Mouse (Mus musculus) induced T-regulatory cell, adult 2 months (primary cell): ENCODE measurements at regions not wholly inside any gene's neighbourhood (a gene's known extent, or its start where the extent isn't known, plus 50 kb on each side); places are given as distances from the start of the nearest gene placed in this dataset.

ENCODE experiments used
- DNase-seq: peaks from one replicate; pipeline ENCODE4 v3.0.0-alpha.2; 2012; ENCODE audit warnings: low read depth

DNA sequence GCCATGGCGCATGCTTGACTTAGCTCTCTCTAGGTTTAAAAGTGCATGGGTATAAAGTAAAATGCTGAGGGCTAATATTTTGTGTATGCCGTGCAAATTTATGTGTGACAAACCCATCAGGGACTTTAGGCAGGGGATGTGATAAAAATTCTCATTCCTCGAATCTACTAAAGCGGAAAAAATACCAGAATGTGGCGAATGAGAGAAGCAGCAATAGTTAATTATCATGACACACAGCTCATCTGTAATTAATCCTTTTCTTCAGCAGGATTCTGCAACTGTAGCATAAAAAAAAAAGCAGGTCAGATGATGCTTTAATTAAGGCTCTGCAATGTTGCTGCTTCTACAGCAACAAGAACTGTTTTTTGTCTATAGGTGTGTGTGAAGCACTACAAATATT lies 286.6 kb upstream of the Prkd1 start:
- DNase-seq: no peak

DNA sequence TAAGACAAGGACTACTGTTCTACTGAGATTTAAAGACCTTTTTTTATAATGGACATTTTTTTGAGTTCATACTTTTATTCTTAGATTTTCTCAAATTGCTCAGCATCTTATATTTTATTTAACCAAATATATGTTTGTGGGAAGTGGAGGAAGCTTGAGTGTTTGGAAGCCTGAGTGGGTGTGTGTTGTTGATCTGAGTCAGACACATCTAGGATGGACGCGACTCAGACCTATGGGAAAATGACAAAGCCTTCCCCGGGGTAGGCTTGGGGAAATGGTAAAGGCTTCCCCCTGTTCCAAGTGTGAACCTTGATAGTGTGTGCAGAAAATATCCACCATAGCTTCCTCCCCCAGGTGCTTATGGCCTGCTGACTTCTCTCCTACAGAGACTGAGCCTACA lies 283.6 kb upstream of the Prkd1 start:
- no peak for DNase-seq

DNA sequence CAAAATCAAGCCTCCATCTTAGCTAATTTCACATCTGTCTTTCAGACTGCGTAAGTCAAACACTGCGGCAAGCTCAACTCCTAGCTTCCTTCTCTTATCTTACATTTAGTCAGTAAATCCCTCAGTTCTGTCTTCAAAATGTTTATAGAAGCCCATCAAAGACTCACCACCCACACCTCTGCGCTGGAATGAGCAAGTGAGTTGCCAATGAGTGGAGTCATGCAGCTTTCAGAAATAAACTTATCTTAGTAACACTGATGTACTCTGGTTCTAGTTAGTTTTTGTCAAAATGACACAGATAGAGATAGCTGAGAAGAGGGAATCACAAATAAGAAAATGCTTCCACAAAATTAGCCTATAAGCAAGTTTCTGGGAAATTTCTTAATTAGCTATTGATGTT lies 280.7 kb upstream of the Prkd1 start:
- no peak for DNase-seq

DNA sequence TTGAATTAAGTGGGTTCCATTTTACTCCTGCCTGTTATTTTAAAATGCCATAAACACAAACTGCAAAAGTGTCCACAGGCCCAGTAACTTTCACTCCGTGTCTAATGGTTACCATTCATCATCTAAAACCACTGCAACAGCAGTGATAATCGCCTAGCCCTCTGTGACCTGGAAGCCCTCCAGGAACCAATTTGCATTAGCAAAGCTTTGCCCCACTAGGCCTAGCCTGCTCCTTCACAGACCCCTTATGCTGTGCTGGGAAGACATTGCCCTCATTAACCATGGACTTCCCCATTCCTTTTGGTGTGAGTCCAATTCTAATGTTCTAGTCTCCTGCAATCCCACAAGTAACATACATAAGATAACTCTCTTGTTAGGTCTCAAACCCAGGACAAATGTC lies 277.3 kb upstream of the Prkd1 start:
- DNase-seq: no peak

DNA sequence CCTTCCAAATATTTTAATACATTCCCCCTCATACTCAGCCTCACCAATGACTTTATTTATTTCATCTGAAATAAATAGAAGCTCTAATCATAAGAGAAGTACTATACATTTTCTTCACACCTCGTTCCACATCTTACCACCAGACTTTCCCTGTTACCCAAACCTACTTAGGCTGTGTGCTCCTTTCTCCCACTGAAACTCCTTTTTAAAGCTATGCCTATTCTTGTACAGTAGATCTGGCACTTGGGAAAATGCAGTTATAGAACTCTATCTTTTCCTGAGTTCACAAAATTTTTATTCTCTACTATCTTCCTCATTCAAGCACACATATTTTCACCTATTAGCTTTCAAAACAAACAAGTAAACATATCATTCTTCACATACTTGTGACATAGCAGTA lies 272.8 kb upstream of the Prkd1 start:
- DNase-seq: no peak

DNA sequence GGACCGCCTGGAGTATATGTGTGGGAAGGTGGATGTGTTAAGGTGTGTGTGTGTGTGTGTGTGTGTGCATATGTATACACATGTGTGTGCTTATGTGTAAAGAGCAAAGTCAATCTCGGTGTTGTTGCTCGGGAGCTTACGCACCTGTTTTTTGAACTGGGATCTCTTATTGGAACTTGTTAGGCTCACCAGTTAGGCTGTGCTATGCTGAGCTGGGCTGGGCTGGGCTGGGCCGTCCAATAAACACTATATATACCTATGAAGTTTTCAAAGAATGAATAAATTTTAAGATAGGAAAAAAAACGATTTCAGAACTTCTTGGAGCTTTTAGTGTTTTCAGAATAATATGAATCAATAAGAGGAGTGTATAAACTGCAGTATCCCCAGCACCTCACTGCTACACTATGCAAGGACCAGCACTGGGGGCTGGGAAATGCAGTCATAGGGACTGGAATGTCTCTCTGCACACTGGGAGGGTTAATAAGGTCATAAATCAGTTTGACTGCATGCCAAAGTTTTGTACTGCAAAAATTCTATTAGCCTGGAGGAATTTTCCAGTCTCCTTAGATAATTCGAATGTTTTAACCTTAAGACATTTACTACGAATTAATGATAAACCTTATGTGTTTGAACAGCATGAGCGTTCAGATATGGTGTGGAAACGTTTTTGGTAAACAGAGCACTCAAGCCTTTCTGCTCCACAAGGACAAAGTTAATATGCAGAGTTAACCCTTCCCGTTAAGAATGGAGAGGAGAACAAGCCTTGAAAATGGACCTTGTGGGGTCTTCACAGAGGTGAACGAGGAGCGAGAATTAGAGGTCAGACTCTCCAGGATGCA lies 250.9 kb upstream of the Prkd1 start:
- DNase-seq: no peak

DNA sequence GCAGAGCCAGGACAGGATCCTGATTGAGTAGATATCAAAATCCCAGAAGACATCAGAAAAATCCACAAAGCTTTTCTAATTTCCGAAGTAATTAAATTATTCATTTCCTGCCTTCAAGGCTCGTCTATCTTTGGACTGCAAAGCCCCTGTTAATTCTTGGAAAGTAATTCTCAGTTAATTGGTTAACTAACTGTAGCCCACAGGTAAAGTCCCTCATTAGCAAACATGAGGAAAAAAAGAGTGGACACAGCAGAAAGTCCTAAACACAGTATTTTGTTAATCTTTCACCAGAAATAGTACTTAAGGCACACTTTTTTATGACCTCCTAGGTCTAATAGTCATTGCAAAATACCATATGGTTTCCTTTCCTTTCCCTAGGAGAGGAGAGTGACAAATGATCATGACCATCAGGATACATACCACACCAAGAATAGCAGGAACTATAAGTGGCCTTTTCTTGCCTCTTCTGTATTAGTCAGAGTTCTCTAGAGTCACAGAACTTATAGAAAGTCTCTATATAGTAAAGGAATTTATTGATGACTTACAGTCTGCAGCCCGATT lies 248.8 kb upstream of the Prkd1 start:
- no peak for DNase-seq

DNA sequence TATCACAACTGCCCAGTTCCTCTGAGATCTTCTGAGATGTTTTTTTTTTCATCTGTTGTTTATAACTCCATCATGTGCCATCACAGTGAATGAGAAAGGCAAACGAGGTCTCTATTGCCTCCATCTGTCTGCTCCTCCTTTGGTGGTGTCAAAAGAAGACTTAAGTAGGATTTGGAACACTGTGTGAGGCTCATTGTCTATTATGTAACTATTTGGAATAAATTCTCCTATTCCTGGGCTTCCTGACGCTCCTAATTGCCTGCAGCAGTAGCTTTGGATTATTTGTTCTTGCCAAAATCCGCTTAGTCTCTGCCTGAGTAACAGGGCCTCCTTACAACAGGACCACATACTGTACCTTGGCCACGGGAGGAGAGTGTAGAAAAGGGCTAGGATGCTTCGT lies 244.7 kb upstream of the Prkd1 start:
- DNase-seq: no peak

DNA sequence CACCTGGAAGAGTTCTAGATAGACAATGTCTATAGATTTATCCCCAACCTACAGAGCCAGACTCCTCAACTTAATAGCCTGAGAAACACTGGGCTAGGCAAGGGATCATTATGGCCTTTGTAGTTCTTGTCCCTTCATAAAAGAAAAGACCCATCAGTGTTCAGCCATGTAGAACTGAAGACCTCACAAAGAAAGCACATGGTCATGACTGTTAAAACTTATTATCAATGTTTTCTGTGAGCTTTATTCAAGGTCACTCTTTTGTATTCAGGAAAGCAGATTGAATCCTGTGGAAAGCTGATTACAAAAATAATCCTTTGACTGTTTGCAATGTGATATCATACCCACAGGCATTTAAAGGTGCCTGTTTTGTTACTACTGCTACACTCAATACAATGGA lies 226.9 kb upstream of the Prkd1 start:
- no peak for DNase-seq

DNA sequence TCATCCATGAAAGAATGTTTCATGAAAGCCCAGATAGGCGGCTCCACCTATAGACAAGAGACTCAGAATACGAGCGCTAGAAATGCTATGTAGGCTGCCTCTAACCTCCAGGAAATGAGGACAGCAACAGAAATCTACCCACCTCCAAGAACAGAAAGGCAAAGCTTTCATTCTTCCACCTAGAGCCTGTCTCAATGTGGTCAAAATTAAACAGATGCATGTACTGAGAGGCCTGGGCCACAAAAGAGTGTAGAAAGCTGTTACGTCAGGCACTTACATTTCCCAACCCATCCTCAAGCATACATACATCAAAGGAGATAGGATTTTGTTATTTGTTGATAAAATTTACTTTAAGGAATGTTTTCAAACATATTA lies 225.1 kb upstream of the Prkd1 start:
- no peak for DNase-seq

DNA sequence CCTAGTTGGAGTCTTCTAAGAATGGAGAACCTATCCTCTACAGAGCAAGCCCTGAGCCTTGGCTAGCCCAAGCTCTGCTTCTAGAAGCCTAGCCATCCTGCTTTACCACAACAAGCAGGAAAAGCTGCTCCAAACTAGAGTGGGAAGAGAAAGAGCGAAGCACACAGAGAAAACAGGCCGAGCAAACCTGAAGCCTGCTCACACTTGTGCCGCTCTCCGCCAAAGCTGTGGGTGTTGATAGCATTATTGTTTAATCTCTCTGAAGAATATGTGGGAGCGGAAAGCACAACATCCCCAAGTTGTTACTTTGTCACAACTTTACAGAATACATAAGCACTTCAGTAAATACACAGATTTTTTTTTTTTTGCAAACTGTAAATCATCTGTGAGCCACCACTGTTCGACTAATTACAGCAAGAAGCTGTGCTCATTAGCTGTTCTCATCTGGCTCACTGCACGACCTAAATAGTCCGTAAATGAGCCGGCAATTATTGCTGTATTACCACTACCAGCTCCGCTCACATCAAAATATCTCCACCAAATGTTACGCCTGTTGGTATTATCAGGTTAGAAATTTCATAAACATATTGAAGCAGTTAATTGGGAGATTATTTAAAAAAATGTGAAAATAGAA lies 224.6 kb upstream of the Prkd1 start:
- DNase-seq: no peak

DNA sequence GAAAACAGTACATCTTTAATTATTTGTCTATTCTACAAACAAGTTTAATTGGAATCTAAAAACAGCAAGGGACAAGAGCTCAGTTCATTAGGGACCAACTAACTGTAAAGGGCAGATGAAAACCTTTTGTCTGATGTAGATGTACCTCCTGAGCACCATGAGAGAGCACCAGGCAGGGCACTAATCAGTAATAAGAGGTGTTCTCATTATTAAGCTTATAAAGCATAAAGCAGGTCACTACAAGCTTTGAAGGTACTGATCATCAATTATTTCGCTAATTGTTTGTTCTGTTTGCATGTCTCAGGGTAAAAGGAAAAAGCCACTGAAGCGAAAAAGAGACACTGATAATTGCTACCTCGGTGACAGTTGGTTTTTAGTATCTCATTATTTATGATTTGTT lies 202.7 kb upstream of the Prkd1 start:
- no peak for DNase-seq

DNA sequence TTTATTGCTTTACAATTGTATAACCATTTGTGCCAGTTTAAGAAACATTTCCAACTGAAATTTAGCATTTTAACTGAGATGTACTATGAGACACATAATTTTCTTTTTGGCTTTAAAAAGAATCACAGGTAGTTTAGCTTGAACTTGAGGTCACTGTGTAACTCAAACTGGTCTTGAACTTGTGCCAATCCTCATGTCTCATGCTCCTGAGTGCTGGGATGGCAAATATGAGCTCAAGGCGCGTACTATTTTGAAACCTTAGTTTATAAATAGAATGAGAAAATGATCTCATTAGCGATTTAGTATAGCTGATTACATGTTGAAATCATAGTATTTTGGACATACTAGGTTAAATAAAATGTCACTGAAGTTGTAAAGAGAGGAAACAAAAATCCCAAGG lies 199.1 kb upstream of the Prkd1 start:
- DNase-seq: no peak

DNA sequence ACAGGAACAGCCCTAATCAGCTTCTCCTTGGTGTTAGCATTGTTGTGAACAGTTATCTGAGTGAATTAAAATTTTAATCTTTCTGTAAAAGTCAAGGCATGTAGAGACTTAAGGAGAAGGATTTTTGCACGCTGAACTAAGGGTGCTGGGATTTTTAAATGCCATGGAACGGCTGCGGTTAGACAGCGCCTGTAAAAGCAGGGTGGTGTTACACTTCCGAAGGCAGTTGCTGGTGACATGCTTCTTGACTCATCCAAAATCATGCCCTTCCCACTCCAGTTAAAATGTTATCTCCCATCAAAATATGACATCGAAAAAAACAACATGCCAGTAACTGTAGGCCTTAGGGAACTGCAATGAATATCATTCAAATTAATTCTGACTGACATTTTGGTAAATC lies 193.8 kb upstream of the Prkd1 start:
- DNase-seq: no peak

DNA sequence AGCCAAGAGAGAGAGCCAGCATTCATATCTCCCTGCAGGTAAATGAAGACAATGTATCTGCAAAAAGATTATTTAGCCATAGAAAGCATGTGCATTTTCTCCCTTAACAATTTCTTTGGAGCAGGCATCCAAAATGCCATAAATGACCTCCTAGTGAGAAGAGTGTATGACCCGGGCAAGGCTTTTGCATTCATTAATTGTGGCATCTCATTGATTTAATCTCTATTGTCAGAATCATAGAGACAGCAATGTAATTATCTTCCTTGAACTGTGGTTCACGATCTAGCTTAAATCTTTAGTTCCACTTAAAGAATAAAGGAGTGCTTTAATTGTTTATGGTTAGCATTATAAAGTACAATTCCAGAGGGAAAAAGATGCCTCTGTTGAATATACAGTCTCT lies 190.5 kb upstream of the Prkd1 start:
- no peak for DNase-seq

DNA sequence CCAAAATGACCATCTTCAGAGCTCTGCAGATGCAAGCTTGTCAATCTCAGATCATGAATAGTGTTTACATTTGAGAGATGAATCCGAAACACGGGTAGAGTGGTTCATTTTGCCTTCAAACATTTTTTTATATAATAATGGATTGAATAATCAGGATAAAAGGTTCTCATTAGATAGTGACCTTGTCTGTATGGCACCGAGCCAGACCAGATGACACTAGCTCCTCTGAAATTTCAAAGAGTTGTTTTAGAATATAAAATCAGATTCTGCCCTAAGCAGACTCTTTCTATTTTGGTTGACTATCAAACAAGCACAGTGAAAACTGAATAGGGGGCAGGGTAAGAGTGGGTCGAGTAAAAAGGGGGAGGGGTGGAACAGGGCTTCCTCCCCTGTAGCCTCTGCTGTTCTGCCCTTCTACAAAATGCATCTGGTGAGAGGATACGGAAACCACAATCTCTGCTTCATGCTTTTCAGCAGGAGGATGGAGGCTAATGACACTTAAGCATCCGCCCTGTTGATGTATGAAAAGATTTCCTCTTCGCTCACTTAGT lies 159.9 kb upstream of the Prkd1 start:
- no peak for DNase-seq

DNA sequence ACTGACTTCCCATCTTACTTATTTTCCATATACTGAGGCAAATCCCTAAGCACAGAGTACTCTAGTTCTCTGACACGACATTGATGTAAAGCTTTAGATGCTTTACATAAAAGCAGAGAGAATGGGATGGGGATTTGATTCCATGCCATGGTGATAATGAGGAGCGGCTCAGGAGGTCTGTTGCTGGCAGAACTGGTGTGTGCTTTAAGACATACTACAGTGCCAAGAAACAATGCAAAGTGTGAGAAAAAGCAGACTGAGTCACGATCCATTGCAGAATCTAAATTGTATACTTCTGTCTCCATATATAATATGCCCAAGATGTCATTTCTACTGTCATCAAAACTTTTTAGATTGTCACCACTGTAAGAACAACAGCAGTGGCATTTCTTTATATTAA lies 155.5 kb upstream of the Prkd1 start:
- DNase-seq: no peak

DNA sequence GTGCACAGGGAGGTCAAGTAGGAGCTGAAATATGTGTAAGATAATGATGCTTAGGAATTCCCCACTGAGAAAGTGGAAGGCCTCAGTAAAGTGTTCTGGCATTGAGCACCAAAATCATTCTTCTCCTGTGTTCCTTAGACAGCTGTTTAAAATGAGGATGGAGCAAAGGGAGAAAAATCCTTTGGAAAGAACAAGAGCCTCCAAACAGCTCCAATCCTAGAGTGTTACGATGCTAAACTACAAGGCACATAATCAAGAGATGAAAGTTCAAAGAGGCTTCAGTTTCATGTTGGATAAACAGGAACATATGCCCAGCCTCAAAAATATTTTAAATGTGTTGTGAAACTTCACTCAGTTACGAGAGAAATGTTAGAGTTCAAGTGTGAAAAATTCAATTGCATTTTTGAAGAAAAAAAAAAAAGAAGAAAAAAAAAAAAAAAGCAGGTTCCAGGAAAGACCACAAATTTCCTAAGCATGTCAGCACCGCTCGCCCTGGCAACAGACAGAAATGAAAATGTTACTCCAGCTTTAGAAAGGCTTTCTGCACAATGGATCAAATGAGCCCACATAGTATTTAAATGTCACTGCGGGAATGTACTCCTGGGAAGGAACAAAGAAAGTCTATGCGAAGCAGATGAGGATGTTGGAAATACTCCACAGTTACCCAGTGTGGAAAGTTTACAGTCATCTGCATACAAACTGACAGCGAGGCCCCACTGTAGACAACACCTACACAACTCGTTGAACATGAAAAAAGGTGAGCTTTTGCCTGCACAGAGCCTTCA lies 116.5 kb upstream of the Prkd1 start:
- no peak for DNase-seq

DNA sequence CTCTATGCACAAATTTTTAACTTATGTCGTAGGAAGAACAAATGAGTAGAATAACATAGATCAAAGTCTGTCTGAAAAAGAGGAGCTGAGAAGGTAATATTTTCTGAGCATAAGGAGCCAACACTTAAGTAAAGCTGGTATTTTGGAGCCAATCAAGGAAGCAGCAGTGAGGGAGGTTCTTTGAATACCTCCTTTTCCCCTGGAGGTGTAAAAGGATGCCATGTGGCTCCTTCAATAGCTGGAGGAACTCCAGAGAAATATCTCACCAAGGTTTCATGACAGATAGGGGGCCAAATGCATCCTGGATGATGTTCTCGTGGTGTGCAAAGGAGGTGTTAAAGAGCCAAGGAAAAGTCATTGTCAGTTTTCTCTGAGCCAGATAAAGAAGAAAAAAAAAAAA lies 115.6 kb upstream of the Prkd1 start:
- DNase-seq: no peak

DNA sequence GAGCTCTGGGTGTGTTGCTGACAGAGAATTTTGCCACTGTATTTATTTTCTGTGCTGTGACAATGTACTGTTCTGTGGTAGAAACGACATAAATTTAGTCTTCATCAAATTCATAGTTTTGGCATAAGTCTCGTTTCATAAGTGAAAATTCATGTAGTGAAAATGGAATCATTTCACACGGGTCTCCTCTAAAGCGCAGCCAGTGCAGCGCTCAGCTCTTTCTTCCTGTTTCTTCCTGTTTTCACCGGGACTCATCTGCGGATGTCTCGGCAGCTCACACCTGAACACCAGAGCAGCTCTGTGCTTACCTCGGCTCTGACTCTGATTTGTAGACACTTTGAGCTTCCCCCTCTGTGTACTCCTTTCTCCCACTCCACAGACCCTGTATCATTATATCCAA lies 85.2 kb upstream of the Prkd1 start:
- no peak for DNase-seq

DNA sequence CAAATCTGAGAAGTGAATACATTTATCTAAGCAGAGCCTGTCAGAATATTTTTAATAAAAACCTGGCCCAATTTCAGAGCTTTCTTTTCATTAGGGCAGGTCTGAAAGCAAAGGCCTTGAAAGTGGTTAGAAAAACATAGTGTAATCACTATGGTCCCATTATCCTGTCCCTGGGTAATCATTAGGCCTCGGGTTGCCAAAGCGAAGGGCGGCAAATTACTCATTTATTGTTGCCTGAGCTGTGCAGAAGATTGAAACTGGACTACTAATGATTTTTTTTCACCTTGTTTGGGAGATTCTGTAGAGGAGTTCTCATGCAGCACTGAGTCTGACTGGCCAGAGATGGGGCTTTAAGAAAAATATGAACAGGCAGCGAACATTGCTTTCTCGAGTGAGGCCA lies 63.7 kb upstream of the Prkd1 start:
- no peak for DNase-seq

DNA sequence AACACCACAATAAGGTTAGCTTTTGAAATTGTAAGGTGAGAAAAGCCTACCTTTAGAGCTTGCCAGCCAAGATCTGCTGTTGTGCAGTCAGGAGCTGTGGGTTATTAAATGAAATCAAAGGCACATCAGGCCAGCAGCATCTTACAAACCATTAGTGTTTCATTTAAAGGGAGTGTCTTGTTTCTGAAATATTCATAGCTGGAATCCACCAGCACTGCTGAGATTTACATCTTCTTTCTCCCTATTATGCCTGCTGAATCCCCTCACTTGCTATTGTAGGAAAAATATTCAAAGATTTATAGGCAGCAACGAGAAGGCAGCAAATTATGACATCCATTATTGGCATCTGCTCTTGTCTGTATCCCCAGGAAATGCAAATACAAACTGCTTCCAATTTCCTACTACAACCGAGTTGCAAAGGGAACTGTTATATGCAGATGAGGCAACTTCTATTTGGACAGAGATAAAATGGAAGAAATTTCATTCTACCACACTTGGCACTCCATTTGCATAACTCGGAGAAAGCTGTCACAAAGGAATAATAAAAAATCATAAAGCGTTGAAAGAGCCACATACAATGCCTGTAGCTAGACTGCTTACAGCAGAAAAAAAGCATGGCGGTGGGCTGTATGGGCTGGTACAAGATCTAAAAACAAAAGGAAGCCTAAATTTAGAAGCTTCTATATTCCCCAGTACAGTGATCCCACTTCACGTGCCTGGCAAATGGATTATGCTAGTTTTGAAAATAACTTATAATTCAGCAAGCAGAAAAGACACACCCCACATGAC lies 60.3 kb upstream of the Prkd1 start:
- no peak for DNase-seq
